Mouse (Mus musculus): Measurements from ENCODE around the gene Cpe. TPM values are rescaled to one million over a fixed set of nuclear protein-coding genes. Genes with fewer than 3 reads are reported as not detected.

The Cpe gene
- polyA plus RNA-seq, 1 experiment from 2014 or later: 911 TPM

DNA sequence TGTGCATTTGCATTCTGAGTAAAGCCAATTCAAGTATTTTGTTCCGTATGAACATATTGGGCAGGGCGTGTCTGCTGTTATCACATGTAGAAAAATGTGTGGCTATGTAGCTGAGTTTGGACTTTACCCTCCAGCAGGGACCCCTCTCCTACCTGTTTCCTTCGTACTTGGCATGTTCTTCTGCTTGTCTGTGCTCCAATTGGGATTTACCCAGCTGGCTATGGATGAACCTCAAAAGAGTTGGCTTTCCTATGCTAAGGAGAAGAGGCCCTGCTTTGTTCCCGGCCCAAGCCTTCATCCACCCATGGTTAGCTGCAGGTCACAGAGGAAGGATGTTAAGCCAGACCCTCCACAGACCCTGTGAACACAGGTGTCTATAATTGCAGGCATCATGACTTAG lies 44.8 kb downstream of the Cpe start:
- Histone ChIP-seq H3K36me3 (ENCODE audit: control insufficient read depth, insufficient read depth, low read length) (no peaks in the 10 kb centered on the region), H3K4me3 (replicated peaks; ENCODE audit: low read depth, low read length) (no peak overlapping the region), H3K9me3 (ENCODE audit: control insufficient read depth, low read length) (no peaks in the 10 kb centered on the region), H3K4me1 (ENCODE audit: control insufficient read depth, insufficient read depth, low read length) (peaks cover 7% of the 10 kb centered on the region; the same call in 1 of the 2 replicates), H3K27me3 (ENCODE audit: control insufficient read depth, insufficient read depth, low read length) (no peaks in the 10 kb centered on the region), H3K27ac (replicated peaks; ENCODE audit: low read depth, low read length) (no peak overlapping the region), H3K9ac (replicated peaks; ENCODE audit: low read length) (no peak overlapping the region), H3K4me2 (ENCODE audit: low read length) (no peak overlapping the region)
- DNase-seq (no peak), ATAC-seq (ENCODE audit: low FRiP score, low TSS enrichment) (no peak)
- WGBS: 89% methylated on average over 4 of the region's 4 CpGs

DNA sequence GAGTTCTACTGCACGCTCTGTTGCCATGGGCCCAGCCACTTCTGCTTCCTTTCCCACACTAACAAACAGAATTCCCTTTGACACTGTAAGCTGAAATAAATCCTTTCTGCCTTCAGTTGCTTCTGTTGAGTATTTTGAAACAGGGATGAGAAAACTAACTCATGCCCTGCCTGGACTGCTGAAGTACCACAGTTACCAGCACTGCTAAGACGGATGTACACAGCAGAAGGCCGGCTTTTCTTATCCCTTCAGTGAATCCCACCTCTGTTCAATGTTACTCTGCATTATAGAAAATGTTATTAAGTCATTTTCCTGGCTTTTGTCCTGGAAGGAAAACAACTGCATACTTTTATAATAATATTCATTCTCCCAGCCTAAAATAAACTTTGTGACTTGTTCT lies 45.7 kb downstream of the Cpe start:
- no peak overlapping the region for H3K4me3 ChIP-seq (replicated peaks; ENCODE audit: low read depth, low read length)
- H3K27ac ChIP-seq (replicated peaks; ENCODE audit: low read depth, low read length): no peak overlapping the region

DNA sequence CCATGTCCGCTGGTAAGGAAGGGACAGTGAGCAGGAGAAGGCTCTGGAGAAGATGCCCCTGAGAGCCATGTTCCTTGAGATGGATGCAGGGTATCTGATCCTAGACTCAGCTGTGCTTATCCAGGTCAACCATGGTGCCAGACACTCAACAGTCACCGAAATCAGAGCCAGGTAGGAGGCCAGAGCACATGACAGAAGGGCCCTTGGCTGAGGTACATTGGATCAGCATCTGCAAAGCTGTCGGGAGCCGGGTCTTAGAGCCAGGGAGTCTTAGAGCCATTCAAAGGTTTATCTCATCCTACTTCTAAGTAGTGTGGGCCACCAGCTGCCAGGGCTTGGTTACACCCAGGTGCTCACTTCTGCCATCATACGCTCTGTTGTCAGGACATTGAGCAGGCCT lies 46.4 kb downstream of the Cpe start:
- Histone ChIP-seq H3K4me3 (replicated peaks; ENCODE audit: low read depth, low read length) (no peak overlapping the region), H3K9ac (replicated peaks; ENCODE audit: low read length) (no peak overlapping the region), H3K4me1 (ENCODE audit: control insufficient read depth, insufficient read depth, low read length) (peaks cover 7% of the 10 kb centered on the region; the same call in 1 of the 2 replicates), H3K36me3 (ENCODE audit: control insufficient read depth, insufficient read depth, low read length) (no peaks in the 10 kb centered on the region), H3K27ac (replicated peaks; ENCODE audit: low read depth, low read length) (no peak overlapping the region), H3K27me3 (ENCODE audit: control insufficient read depth, insufficient read depth, low read length) (no peaks in the 10 kb centered on the region), H3K4me2 (ENCODE audit: low read length) (no peak overlapping the region), H3K9me3 (ENCODE audit: control insufficient read depth, low read length) (no peaks in the 10 kb centered on the region)
- DNase-seq (no peak), ATAC-seq (ENCODE audit: low FRiP score, low TSS enrichment) (no peak)
- WGBS: 96% methylated on average over 5 of the region's 5 CpGs

More for the DNA sequence above, 45.7 kb downstream of the Cpe start:
- no peak for ATAC-seq (ENCODE audit: low FRiP score, low TSS enrichment)
- DNase-seq: no peak
- Histone ChIP-seq H3K27me3 (ENCODE audit: control insufficient read depth, insufficient read depth, low read length) (no peaks in the 10 kb centered on the region), H3K9me3 (ENCODE audit: control insufficient read depth, low read length) (no peaks in the 10 kb centered on the region), H3K9ac (replicated peaks; ENCODE audit: low read length) (no peak overlapping the region), H3K4me2 (ENCODE audit: low read length) (no peak overlapping the region), H3K36me3 (ENCODE audit: control insufficient read depth, insufficient read depth, low read length) (no peaks in the 10 kb centered on the region), H3K4me1 (ENCODE audit: control insufficient read depth, insufficient read depth, low read length) (peaks cover 7% of the 10 kb centered on the region; the same call in 1 of the 2 replicates)
- WGBS: 93% methylated on average over 3 of the region's 3 CpGs

DNA sequence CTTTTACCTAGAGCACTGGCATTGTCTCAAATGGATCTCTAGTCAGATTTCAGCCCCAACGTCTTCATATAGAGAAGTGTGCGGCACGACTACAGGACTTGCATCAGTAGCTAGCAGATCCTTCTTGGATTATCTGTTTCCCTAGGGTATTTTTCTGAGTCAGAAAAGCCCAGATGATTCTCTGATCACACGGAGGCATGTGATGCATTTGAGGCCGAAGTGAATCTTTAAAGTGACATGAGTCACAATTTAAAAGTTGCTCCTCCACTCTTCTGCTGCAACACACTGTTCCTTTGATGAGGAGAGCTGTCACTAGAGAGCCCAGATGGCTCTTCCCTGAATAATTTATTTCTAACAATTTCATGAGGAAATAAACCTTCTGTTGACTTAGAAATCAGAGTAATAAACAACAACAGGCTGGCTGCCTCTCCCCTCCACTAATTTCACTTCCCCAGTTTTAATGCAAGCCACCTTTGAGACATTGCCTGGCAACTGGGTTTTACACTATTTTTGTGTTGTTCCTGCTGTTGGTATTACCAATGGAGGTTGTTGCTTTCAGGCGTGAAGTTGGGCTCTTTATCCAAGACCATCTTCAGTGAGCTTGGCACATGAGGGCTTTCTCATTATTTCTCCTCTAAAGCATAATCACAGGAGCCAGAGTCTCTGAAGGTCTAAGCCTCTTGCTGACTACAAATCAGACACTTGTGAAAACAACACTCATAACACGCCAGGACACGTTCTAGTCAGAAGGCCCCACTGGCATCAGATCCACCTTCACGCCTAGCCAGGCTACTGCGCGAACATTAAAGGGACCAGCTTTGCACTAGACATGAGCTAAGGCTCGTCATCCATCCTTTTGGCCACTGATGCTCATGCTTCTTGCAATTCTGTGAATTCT lies 48.5 kb downstream of the Cpe start:
- Histone ChIP-seq H3K27me3 (ENCODE audit: control insufficient read depth, insufficient read depth, low read length) (no peaks in the 10 kb centered on the region), H3K36me3 (ENCODE audit: control insufficient read depth, insufficient read depth, low read length) (no peaks in the 10 kb centered on the region), H3K4me2 (ENCODE audit: low read length) (no peak overlapping the region), H3K27ac (replicated peaks; ENCODE audit: low read depth, low read length) (no peak overlapping the region; the same call in 1 of the 2 replicates), H3K9me3 (ENCODE audit: control insufficient read depth, low read length) (no peaks in the 10 kb centered on the region), H3K4me1 (ENCODE audit: control insufficient read depth, insufficient read depth, low read length) (peaks cover 7% of the 10 kb centered on the region; the same call in 1 of the 2 replicates), H3K4me3 (replicated peaks; ENCODE audit: low read depth, low read length) (no peak overlapping the region), H3K9ac (replicated peaks; ENCODE audit: low read length) (no peak overlapping the region)
- ATAC-seq (ENCODE audit: low FRiP score, low TSS enrichment): no peak
- DNase-seq: no peak
- 78% methylated on average over 12 of the region's 12 CpGs for WGBS

DNA sequence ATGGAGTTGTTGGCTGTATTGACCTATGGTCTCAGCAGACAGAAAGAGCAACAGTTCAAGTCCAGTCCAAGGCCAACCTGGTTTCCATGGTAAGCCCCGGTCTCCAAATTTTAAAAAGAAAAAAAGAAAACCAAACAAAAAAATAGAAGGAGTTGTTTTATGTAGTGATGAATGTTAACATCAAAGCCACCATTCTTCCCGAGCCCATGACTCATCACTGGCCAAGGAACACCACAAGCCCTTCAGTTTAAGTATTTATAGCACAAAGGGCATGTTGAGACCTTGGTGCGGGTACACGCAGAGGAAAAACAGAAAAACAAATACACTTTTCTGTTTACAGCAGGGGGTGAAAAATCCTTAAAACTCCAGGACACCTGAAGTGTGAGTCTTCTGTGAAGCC lies 49.5 kb downstream of the Cpe start:
- WGBS: 88% methylated on average over 4 of the region's 4 CpGs
- Histone ChIP-seq H3K4me3 (replicated peaks; ENCODE audit: low read depth, low read length) (no peak overlapping the region), H3K36me3 (ENCODE audit: control insufficient read depth, insufficient read depth, low read length) (no peaks in the 10 kb centered on the region), H3K9me3 (ENCODE audit: control insufficient read depth, low read length) (no peaks in the 10 kb centered on the region), H3K4me2 (ENCODE audit: low read length) (no peak overlapping the region), H3K27me3 (ENCODE audit: control insufficient read depth, insufficient read depth, low read length) (no peaks in the 10 kb centered on the region), H3K4me1 (ENCODE audit: control insufficient read depth, insufficient read depth, low read length) (peaks cover 7% of the 10 kb centered on the region; the same call in 1 of the 2 replicates), H3K9ac (replicated peaks; ENCODE audit: low read length) (no peak overlapping the region), H3K27ac (replicated peaks; ENCODE audit: low read depth, low read length) (no peak overlapping the region)
- ATAC-seq (ENCODE audit: low FRiP score, low TSS enrichment) (no peak), DNase-seq (no peak)

DNA sequence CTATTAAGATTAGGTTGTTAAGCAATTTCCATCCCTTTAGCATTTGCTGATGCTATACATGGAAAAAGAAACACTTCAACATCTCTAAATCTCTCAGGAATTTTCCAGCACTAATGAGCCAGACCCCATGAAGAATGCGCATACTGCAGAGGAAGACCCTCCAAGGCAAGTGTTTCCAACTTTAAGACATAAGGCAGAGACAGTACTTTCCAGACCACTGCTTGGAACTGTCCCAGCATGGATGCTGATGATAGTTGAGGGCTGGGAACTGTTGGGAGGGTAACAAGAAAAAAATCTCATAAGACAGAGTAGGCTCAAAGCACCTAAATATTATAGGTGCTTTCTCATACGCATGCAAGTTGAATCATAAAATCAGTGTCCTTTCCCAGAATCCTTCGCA lies 50.1 kb downstream of the Cpe start:
- no peak overlapping the region for H3K9ac ChIP-seq (replicated peaks; ENCODE audit: low read length)
- no peaks in the 10 kb centered on the region for H3K27me3 ChIP-seq (ENCODE audit: control insufficient read depth, insufficient read depth, low read length)
- no peak overlapping the region for H3K4me2 ChIP-seq (ENCODE audit: low read length)
- no peak overlapping the region for H3K4me3 ChIP-seq (replicated peaks; ENCODE audit: low read depth, low read length)
- H3K9me3 ChIP-seq (ENCODE audit: control insufficient read depth, low read length): no peaks in the 10 kb centered on the region
- H3K36me3 ChIP-seq (ENCODE audit: control insufficient read depth, insufficient read depth, low read length): no peaks in the 10 kb centered on the region
- ATAC-seq (ENCODE audit: low FRiP score, low TSS enrichment) (no peak), DNase-seq (no peak)
- H3K4me1 ChIP-seq (ENCODE audit: control insufficient read depth, insufficient read depth, low read length): peaks cover 7% of the 10 kb centered on the region; the same call in 1 of the 2 replicates
- WGBS: 98% methylated on average over 3 of the region's 3 CpGs
- no peak overlapping the region for H3K27ac ChIP-seq (replicated peaks; ENCODE audit: low read depth, low read length)

DNA sequence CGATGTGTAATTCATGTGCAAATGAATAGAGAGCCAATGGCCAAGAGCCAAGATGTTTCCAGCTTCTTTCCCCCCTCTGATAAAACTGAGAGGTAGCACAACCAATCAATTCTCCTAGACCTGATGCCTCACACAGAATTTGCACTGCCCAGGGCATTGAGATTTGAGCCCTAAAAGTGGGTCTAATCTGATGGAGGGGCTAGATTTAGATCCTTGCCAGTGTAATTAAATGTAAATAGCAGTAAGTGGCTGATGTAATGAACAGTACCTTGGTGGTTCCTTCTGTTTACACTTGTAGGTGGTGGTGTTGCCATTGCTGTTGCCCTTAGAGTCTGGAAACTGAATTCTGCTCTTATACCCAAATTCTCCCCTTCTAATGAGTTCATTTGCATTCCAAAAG lies 52.3 kb downstream of the Cpe start:
- H3K4me3 ChIP-seq (replicated peaks; ENCODE audit: low read depth, low read length): no peak overlapping the region
- no peaks in the 10 kb centered on the region for H3K27me3 ChIP-seq (ENCODE audit: control insufficient read depth, insufficient read depth, low read length)
- DNase-seq (no peak), ATAC-seq (ENCODE audit: low FRiP score, low TSS enrichment) (no peak; the same call in 1 of the 2 replicates)
- H3K36me3 ChIP-seq (ENCODE audit: control insufficient read depth, insufficient read depth, low read length): no peaks in the 10 kb centered on the region
- H3K4me2 ChIP-seq (ENCODE audit: low read length): no peak overlapping the region
- peaks cover 7% of the 10 kb centered on the region; the same call in 1 of the 2 replicates for H3K4me1 ChIP-seq (ENCODE audit: control insufficient read depth, insufficient read depth, low read length)
- H3K27ac ChIP-seq (replicated peaks; ENCODE audit: low read depth, low read length): no peak overlapping the region; the same call in 1 of the 2 replicates
- 26% methylated on average over 1 of the region's 1 CpGs for WGBS
- H3K9me3 ChIP-seq (ENCODE audit: control insufficient read depth, low read length): no peaks in the 10 kb centered on the region
- no peak overlapping the region for H3K9ac ChIP-seq (replicated peaks; ENCODE audit: low read length)

DNA sequence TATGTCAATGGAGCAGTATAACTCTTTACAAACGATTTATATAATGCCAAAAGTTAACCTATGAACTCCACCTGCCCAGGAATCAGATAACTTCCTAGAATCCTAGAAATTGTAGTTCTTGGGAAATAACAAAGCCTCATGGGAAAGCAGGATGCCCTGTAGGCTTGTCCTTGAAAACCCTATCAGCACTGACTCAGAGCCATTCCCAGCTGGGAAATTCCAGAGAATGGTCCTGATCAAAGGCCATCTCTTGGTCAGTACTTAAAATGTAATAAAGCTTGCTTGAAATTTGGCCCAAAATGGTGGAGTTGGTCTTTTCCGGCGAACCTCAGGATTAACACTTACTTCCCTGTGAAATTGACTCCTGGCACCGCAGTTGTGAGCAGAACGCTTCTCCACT lies 53.2 kb downstream of the Cpe start:
- H3K4me2 ChIP-seq (ENCODE audit: low read length): no peak overlapping the region
- ATAC-seq (ENCODE audit: low FRiP score, low TSS enrichment) (no peak), DNase-seq (no peak)
- 90% methylated on average over 5 of the region's 5 CpGs for WGBS
- H3K4me3 ChIP-seq (replicated peaks; ENCODE audit: low read depth, low read length): no peak overlapping the region
- no peak overlapping the region for H3K27ac ChIP-seq (replicated peaks; ENCODE audit: low read depth, low read length)
- peaks cover 7% of the 10 kb centered on the region; the same call in 1 of the 2 replicates for H3K4me1 ChIP-seq (ENCODE audit: control insufficient read depth, insufficient read depth, low read length)
- H3K27me3 ChIP-seq (ENCODE audit: control insufficient read depth, insufficient read depth, low read length): no peaks in the 10 kb centered on the region
- H3K36me3 ChIP-seq (ENCODE audit: control insufficient read depth, insufficient read depth, low read length): no peaks in the 10 kb centered on the region
- H3K9ac ChIP-seq (replicated peaks; ENCODE audit: low read length): no peak overlapping the region
- no peaks in the 10 kb centered on the region for H3K9me3 ChIP-seq (ENCODE audit: control insufficient read depth, low read length)

DNA sequence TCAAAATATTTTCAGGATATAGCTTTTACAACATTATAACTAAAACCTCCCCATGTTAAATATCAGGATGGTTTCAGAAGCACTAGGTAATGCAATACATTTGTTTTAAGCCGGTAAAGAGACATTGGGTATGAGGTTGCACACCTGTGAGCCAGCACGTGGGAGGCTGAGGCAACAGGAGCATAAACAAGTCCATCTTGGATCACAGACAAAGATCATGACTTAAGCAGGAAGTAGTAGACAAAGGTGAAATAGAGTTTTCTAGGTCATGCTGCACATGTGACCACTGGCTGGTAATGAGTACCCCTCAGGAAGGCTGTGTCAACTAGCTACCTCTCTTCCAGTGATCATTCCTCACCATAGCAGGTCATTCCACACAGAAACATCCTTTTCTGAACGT lies 58.0 kb downstream of the Cpe start:
- H3K9ac ChIP-seq (replicated peaks; ENCODE audit: low read length): no peak overlapping the region
- no peaks in the 10 kb centered on the region for H3K36me3 ChIP-seq (ENCODE audit: control insufficient read depth, insufficient read depth, low read length)
- H3K4me1 ChIP-seq (ENCODE audit: control insufficient read depth, insufficient read depth, low read length): no peaks in the 10 kb centered on the region; the same call in 1 of the 2 replicates
- 89% methylated on average over 3 of the region's 3 CpGs for WGBS
- H3K27ac ChIP-seq (replicated peaks; ENCODE audit: low read depth, low read length): no peak overlapping the region
- DNase-seq (no peak), ATAC-seq (ENCODE audit: low FRiP score, low TSS enrichment) (no peak)
- no peak overlapping the region for H3K4me3 ChIP-seq (replicated peaks; ENCODE audit: low read depth, low read length)
- no peaks in the 10 kb centered on the region for H3K9me3 ChIP-seq (ENCODE audit: control insufficient read depth, low read length)
- no peaks in the 10 kb centered on the region for H3K27me3 ChIP-seq (ENCODE audit: control insufficient read depth, insufficient read depth, low read length)
- no peak overlapping the region for H3K4me2 ChIP-seq (ENCODE audit: low read length)
